Mouse (Mus musculus): ENCODE measurements at regions not wholly inside any gene's neighbourhood (a gene's known extent, or its start where the extent isn't known, plus 50 kb on each side); places are given as distances from the start of the nearest gene placed in this dataset.
A peak's percentile ranks its signal among the peaks of the same experiment; 100 is the strongest.

- ATAC-seq (replicated peaks; ENCODE audit: low FRiP score, low read depth), result no peak
- 83% methylated on average over 6 of the region's 6 CpGs for WGBS
Observed at GRCm38 (mm10) chr12:51016081-51016480, 331.8 kb upstream of the G2e3 start.

GRCm38 (mm10) chr12:51009644-51010043, 338.2 kb upstream of the G2e3 start:
- TF ChIP-seq CTCF (IDR thresholded peaks at IDR 0.05; ENCODE audit: low read depth), result no peak
- ATAC-seq (replicated peaks; ENCODE audit: low FRiP score, low read depth), result no peak
- H3K9me3 ChIP-seq (replicated peaks; ENCODE audit: low read length), result no peaks in the 10 kb centered on the region; the same call in 1 of the 2 replicates
- H3K4me3 ChIP-seq (replicated peaks; ENCODE audit: low read depth, low read length), result no peak overlapping the region
- H3K36me3 ChIP-seq (ENCODE audit: insufficient read depth, low read length), result no peaks in the 10 kb centered on the region
- H3K4me2 ChIP-seq (ENCODE audit: low read length), result no peak overlapping the region
- no peaks in the 10 kb centered on the region for H3K27me3 ChIP-seq (ENCODE audit: insufficient read depth, low read length)
- H3K4me1 ChIP-seq (replicated peaks; ENCODE audit: insufficient read depth, low read length), result no peaks in the 10 kb centered on the region
- no peak for DNase-seq (ENCODE audit: low spot score)
- no peak overlapping the region for H3K27ac ChIP-seq
- 91% methylated on average over 4 of the region's 4 CpGs for WGBS
- no peak overlapping the region for H3K9ac ChIP-seq (ENCODE audit: low read depth, low read length)

More at GRCm38 (mm10) chr12:51016081-51016480, 331.8 kb upstream of the G2e3 start:
- H3K4me3 ChIP-seq (replicated peaks; ENCODE audit: low read depth, low read length), result no peak overlapping the region
- no peak overlapping the region for H3K9ac ChIP-seq (ENCODE audit: low read depth, low read length)
- H3K27ac ChIP-seq, result no peak overlapping the region
- H3K27me3 ChIP-seq (ENCODE audit: insufficient read depth, low read length), result no peaks in the 10 kb centered on the region
- no peaks in the 10 kb centered on the region for H3K4me1 ChIP-seq (replicated peaks; ENCODE audit: insufficient read depth, low read length)
- DNase-seq (ENCODE audit: low spot score), result no peak
- no peaks in the 10 kb centered on the region for H3K36me3 ChIP-seq (ENCODE audit: insufficient read depth, low read length)
- no peaks in the 10 kb centered on the region for H3K9me3 ChIP-seq (replicated peaks; ENCODE audit: low read length)
- no peak for TF ChIP-seq CTCF (IDR thresholded peaks at IDR 0.05; ENCODE audit: low read depth)
- no peak overlapping the region for H3K4me2 ChIP-seq (ENCODE audit: low read length)

GRCm38 (mm10) chr12:51001722-51002592, 345.9 kb upstream of the G2e3 start:
- H3K27ac ChIP-seq, result no peak overlapping the region
- H3K36me3 ChIP-seq (ENCODE audit: insufficient read depth, low read length), result no peaks in the 10 kb centered on the region
- H3K27me3 ChIP-seq (ENCODE audit: insufficient read depth, low read length), result no peaks in the 10 kb centered on the region
- peak; percentile 29 for DNase-seq (ENCODE audit: low spot score)
- no peak overlapping the region for H3K4me3 ChIP-seq (replicated peaks; ENCODE audit: low read depth, low read length)
- H3K9me3 ChIP-seq (replicated peaks; ENCODE audit: low read length), result no peaks in the 10 kb centered on the region
- H3K9ac ChIP-seq (ENCODE audit: low read depth, low read length), result no peak overlapping the region
- H3K4me1 ChIP-seq (replicated peaks; ENCODE audit: insufficient read depth, low read length), result no peaks in the 10 kb centered on the region
- ATAC-seq (replicated peaks; ENCODE audit: low FRiP score, low read depth), result no peak
- TF ChIP-seq CTCF (IDR thresholded peaks at IDR 0.05; ENCODE audit: low read depth), result no peak
- 26% methylated on average over 12 of the region's 12 CpGs for WGBS
- H3K4me2 ChIP-seq (ENCODE audit: low read length), result no peak overlapping the region

GRCm38 (mm10) chr12:51001096-51001495, 346.8 kb upstream of the G2e3 start:
- no peak for ATAC-seq (replicated peaks; ENCODE audit: low FRiP score, low read depth)
- no peak for TF ChIP-seq CTCF (IDR thresholded peaks at IDR 0.05; ENCODE audit: low read depth)

GRCm38 (mm10) chr12:51000281-51001075, 347.4 kb upstream of the G2e3 start:
- Histone ChIP-seq H3K27me3 (ENCODE audit: insufficient read depth, low read length) (no peaks in the 10 kb centered on the region), H3K9ac (ENCODE audit: low read depth, low read length) (no peak overlapping the region), H3K27ac (no peak overlapping the region), H3K4me1 (replicated peaks; ENCODE audit: insufficient read depth, low read length) (no peaks in the 10 kb centered on the region), H3K9me3 (replicated peaks; ENCODE audit: low read length) (no peaks in the 10 kb centered on the region), H3K4me3 (replicated peaks; ENCODE audit: low read depth, low read length) (no peak overlapping the region), H3K4me2 (ENCODE audit: low read length) (peak overlapping the region; percentile 21), H3K36me3 (ENCODE audit: insufficient read depth, low read length) (no peaks in the 10 kb centered on the region)
- DNase-seq (ENCODE audit: low spot score), result peak; percentile 21
- ATAC-seq (replicated peaks; ENCODE audit: low FRiP score, low read depth), result no peak
- TF ChIP-seq CTCF (IDR thresholded peaks at IDR 0.05; ENCODE audit: low read depth), result no peak
- 27% methylated on average over 18 of the region's 18 CpGs for WGBS

More at GRCm38 (mm10) chr12:51001096-51001495, 346.8 kb upstream of the G2e3 start:
- 33% methylated on average over 4 of the region's 4 CpGs for WGBS
- H3K36me3 ChIP-seq (ENCODE audit: insufficient read depth, low read length), result no peaks in the 10 kb centered on the region
- no peak overlapping the region for H3K9ac ChIP-seq (ENCODE audit: low read depth, low read length)
- no peak overlapping the region for H3K27ac ChIP-seq
- peak; percentile 46 for DNase-seq (ENCODE audit: low spot score)
- no peak overlapping the region for H3K4me3 ChIP-seq (replicated peaks; ENCODE audit: low read depth, low read length)
- no peaks in the 10 kb centered on the region for H3K27me3 ChIP-seq (ENCODE audit: insufficient read depth, low read length)
- no peaks in the 10 kb centered on the region for H3K4me1 ChIP-seq (replicated peaks; ENCODE audit: insufficient read depth, low read length)
- no peaks in the 10 kb centered on the region for H3K9me3 ChIP-seq (replicated peaks; ENCODE audit: low read length)
- no peak overlapping the region for H3K4me2 ChIP-seq (ENCODE audit: low read length)

Measured in kidney, postnatal 0 days (tissue).